In the genomic region with DNA sequence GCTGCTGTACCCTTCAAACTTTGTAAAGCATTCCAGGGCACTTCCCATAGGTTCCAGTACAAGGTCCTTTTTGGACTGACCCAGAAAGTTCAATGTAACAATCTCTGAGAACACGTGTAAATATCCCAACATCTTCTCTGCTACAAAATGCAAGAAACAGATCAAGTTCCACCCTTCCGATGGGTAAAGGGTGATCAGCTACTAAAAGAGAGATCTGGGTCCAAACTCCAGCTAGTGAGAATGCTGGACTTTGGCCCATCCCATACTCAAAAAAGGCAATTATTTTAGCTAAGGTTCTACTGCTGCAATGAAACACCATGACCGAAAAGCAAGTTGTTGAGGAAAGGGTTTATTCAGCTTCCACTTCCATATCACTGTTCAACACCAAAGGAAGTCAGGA, we compare ENCODE assay signal across 1 mouse cellular context.
TF ChIP-seq lines count a peak whose summit lies in the region.

No protein-coding gene starts in this region.

TF ChIP-seq in MEL, 35 proteins besides CTCF, POLR2A, EP300 and RAD21 (continued from another document):
- TF ChIP-seq USF1 (IDR thresholded peaks at IDR 0.05; ENCODE audit: low read depth, low read length) (no peak), ELF1 (IDR thresholded peaks at IDR 0.05; ENCODE audit: low read depth, low read length) (no peak), MYB (IDR thresholded peaks at IDR 0.05; ENCODE audit: low read depth, low read length) (no peak)
